7 mouse cellular contexts compared by ENCODE assay signal in the genomic region with DNA sequence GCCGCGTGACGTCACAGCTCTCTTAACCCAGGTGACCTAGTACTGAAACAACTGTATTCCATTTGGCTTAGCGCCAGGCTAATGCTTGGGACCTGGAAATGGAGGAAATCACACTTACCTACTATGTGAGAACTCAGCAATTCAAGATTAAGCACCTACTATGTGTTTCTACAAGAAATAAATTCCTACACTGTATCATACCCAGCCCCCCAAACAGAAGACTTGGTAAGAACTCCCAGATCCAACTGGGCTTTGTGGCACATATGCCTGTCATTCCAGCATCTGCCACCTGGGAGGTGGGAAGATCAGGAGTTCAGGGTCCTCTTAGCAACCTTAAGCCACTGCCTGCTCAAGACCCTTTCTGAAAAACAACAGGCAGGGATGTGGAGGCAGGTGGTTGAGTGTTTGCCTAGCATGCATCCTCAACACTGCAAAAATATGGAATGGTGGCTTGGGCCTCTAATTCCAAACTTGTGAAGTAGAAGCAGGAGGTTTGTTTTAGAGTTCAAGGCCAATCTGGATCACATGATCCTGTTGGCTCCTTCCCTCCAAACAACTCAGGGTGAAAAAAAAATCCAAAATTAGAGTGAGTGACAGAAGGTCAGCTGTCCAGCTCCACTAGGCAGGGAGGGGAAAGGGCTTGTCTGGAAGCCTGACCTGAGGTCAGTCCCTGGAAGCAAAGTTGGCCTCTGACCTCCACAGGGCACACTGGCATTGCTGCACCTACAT. TPM values are rescaled to one million over a fixed set of nuclear protein-coding genes. Genes with fewer than 3 reads are reported as not detected.
DNase-seq lines count a peak whose midpoint lies in the region; ATAC-seq and TF ChIP-seq lines count a peak whose summit lies in the region.

No protein-coding gene starts in this region.

- H3K4me1 ChIP-seq in spleen, adult 2 months (ENCODE audit: control insufficient read depth, insufficient read depth, insufficient read length) = peaks cover 7% of the 10 kb centered on the region
- peaks cover 32% of the 10 kb centered on the region for H3K4me1 ChIP-seq in forebrain, embryonic 12.5 days
- peaks cover 3 to 28% of the 10 kb centered on the region in 2 experiments for H3K4me1 ChIP-seq in liver, embryonic 14.5 days (replicated peaks; ENCODE audit: control insufficient read depth in 2 of 2, insufficient read depth in 2 of 2, low read length in 1 of 2)
- H3K4me1 ChIP-seq in stomach, postnatal 0 days (replicated peaks; ENCODE audit: control insufficient read depth, insufficient read depth) = peaks cover 11% of the 10 kb centered on the region; the same call in 1 of the 2 replicates

- peak overlapping the region; percentile 94 for H3K4me2 ChIP-seq in forebrain, embryonic 12.5 days
- peak overlapping the region; percentile 90 for H3K4me2 ChIP-seq in liver, embryonic 14.5 days (ENCODE audit: low read depth)
- peak overlapping the region; percentile 89 for H3K4me2 ChIP-seq in stomach, postnatal 0 days (replicated peaks; ENCODE audit: low read depth)

- no peaks in the 10 kb centered on the region for H3K9me3 ChIP-seq in forebrain, embryonic 12.5 days
- H3K9me3 ChIP-seq in liver, embryonic 14.5 days (ENCODE audit: control insufficient read depth, low read length) = no peaks in the 10 kb centered on the region
- no peaks in the 10 kb centered on the region for H3K9me3 ChIP-seq in stomach, postnatal 0 days (ENCODE audit: control insufficient read depth, low read length)

- H3K36me3 ChIP-seq in spleen, adult 2 months (ENCODE audit: control insufficient read depth, insufficient read depth, low read length) = no peaks in the 10 kb centered on the region
- no peaks in the 10 kb centered on the region for H3K36me3 ChIP-seq in forebrain, embryonic 12.5 days (replicated peaks)
- no peaks in the 10 kb centered on the region for H3K36me3 ChIP-seq in liver, embryonic 14.5 days (replicated peaks; ENCODE audit: control insufficient read depth, insufficient read depth, low read depth)
- H3K36me3 ChIP-seq in stomach, postnatal 0 days (ENCODE audit: control insufficient read depth, insufficient read depth, low read length) = no peaks in the 10 kb centered on the region

- H3K4me3 ChIP-seq in spleen, adult 2 months (ENCODE audit: extremely low read depth, insufficient read depth, insufficient read length) = peak overlapping the region; percentile 76; the same call in 1 of the 2 replicates
- peak overlapping the region; percentile 77 for H3K4me3 ChIP-seq in forebrain, embryonic 12.5 days (replicated peaks)
- H3K4me3 ChIP-seq in liver, embryonic 14.5 days (ENCODE audit: insufficient read depth in 1 of 2, low read depth in 2 of 2, low read length in 2 of 2) = peak overlapping the region; percentile 73 to 77
- H3K4me3 ChIP-seq in stomach, postnatal 0 days (ENCODE audit: low read depth, low read length) = peak overlapping the region; percentile 88

- H3K27me3 ChIP-seq in spleen, adult 2 months (ENCODE audit: control insufficient read depth, insufficient read depth, low read length) = peaks cover 5% of the 10 kb centered on the region
- peaks cover 11% of the 10 kb centered on the region; the same call in 1 of the 2 replicates for H3K27me3 ChIP-seq in forebrain, embryonic 12.5 days
- no peaks in the 10 kb centered on the region for H3K27me3 ChIP-seq in liver, embryonic 14.5 days (ENCODE audit: control insufficient read depth, insufficient read depth, low read length)
- H3K27me3 ChIP-seq in stomach, postnatal 0 days (ENCODE audit: control insufficient read depth, insufficient read depth, low read length) = no peaks in the 10 kb centered on the region

- no peak for TF ChIP-seq POLR2A in spleen, adult 2 months (IDR thresholded peaks at IDR 0.05; ENCODE audit: low read depth, low read length)

- H3K9ac ChIP-seq in forebrain, embryonic 12.5 days = peak overlapping the region; percentile 80; the same call in 1 of the 2 replicates
- peak overlapping the region; percentile 63; the same call in 1 of the 2 replicates for H3K9ac ChIP-seq in liver, embryonic 14.5 days (replicated peaks)
- peak overlapping the region; percentile 87; the same call in 1 of the 2 replicates for H3K9ac ChIP-seq in stomach, postnatal 0 days (ENCODE audit: low read length)

- TF ChIP-seq EP300 in liver, embryonic 14.5 days (IDR thresholded peaks at IDR 0.05; ENCODE audit: low read depth) = no peak
- no peak for TF ChIP-seq EP300 in stomach, postnatal 0 days (optimal IDR thresholded peaks at IDR 0.05)

- no peak for DNase-seq in spleen, adult 2 months (ENCODE audit: low read depth in 1 of 2, low spot score in 2 of 2)
- no peak for DNase-seq in spleen, postnatal 4 days (ENCODE audit: low spot score in 2 of 2)
- DNase-seq in liver, embryonic 14.5 days (ENCODE audit: low read depth in 3 of 3, low spot score in 3 of 3) = no peak
- DNase-seq in stomach, postnatal 0 days (ENCODE audit: low spot score) = no peak
- DNase-seq in adrenal gland, postnatal 4 days (ENCODE audit: low spot score in 2 of 2) = no peak
- no peak for DNase-seq in MN1 (ENCODE audit: low spot score)

- no peak for TF ChIP-seq CTCF in spleen, adult 2 months (IDR thresholded peaks at IDR 0.05; ENCODE audit: extremely low read depth, insufficient read depth, insufficient read length, insufficient replicate concordance)
- 0 out of 2 replicates have a peak, but pooled peaks have one; percentile 14 for TF ChIP-seq CTCF in liver, embryonic 14.5 days (IDR thresholded peaks at IDR 0.05; ENCODE audit: low read depth)
- peak; percentile 22; the same call in 1 of the 2 replicates for TF ChIP-seq CTCF in stomach, postnatal 0 days (IDR thresholded peaks at IDR 0.05; ENCODE audit: low read depth)

- ATAC-seq in forebrain, embryonic 12.5 days (ENCODE audit: low FRiP score) = peak; percentile 11; the same call in 1 of the 2 replicates
- ATAC-seq in liver, embryonic 14.5 days (ENCODE audit: insufficient read depth) = no peak
- no peak for ATAC-seq in stomach, postnatal 0 days (ENCODE audit: low FRiP score, low TSS enrichment)

- no peak overlapping the region for H3K27ac ChIP-seq in spleen, adult 2 months (ENCODE audit: insufficient read depth, low read length)
- H3K27ac ChIP-seq in forebrain, embryonic 12.5 days = peak overlapping the region; percentile 74; the same call in 1 of the 2 replicates
- H3K27ac ChIP-seq in liver, embryonic 14.5 days = no peak overlapping the region
- H3K27ac ChIP-seq in stomach, postnatal 0 days (replicated peaks) = peak overlapping the region; percentile 95

- WGBS in spleen, adult 2 months = 6% methylated on average over 4 of the region's 4 CpGs
- WGBS in forebrain, embryonic 12.5 days = 2% methylated on average over 4 of the region's 4 CpGs
- 2% methylated on average over 4 of the region's 4 CpGs for WGBS in liver, embryonic 14.5 days (ENCODE audit: insufficient replicate concordance)
- WGBS in stomach, postnatal 0 days = 3% methylated on average over 4 of the region's 4 CpGs

RNA-seq across cellular contexts. Expression of a gene that starts 0.5 kb away (rescaled TPM):
- 3.4 and 3.9 TPM in 2 replicates for polyA plus RNA-seq in spleen, adult 2 months (2012; rRNA removed)
- polyA plus RNA-seq in forebrain, embryonic 12.5 days (2016; fragmentation: Nextera tagmentation; extraction: Ambion mirVana) = 13.1 and 16.5 TPM in 2 replicates
- polyA plus RNA-seq in liver, embryonic 14.5 days (2012; rRNA removed) = 1.2 and 1.3 TPM in 2 replicates
- 2.3 and 3.0 TPM in 2 replicates for polyA plus RNA-seq in liver, embryonic 14.5 days (2014; fragmentation: Nextera tagmentation; extraction: Ambion mirVana)
- 16.3 and 19.4 TPM in 2 replicates for polyA plus RNA-seq in stomach, postnatal 0 days (2015; fragmentation: Nextera tagmentation; extraction: Ambion mirVana)
- total RNA-seq in adrenal gland, postnatal 4 days (2021) = 10 to 100 TPM; 12.2 to 17.0 TPM

RNA-seq across cellular contexts. Expression of a gene that starts 17.4 kb away (rescaled TPM):
- 37.0 and 44.9 TPM in 2 replicates for polyA plus RNA-seq in spleen, adult 2 months (2012; rRNA removed)
- polyA plus RNA-seq in forebrain, embryonic 12.5 days (2016; fragmentation: Nextera tagmentation; extraction: Ambion mirVana) = 134 and 153 TPM in 2 replicates
- 47.6 and 55.9 TPM in 2 replicates for polyA plus RNA-seq in liver, embryonic 14.5 days (2012; rRNA removed)
- polyA plus RNA-seq in liver, embryonic 14.5 days (2014; fragmentation: Nextera tagmentation; extraction: Ambion mirVana) = 43.1 and 48.6 TPM in 2 replicates
- 17.9 TPM in 2 replicates for polyA plus RNA-seq in stomach, postnatal 0 days (2015; fragmentation: Nextera tagmentation; extraction: Ambion mirVana)
- 10 to 100 TPM; 71.8 to 89.6 TPM for total RNA-seq in adrenal gland, postnatal 4 days (2021)

RNA-seq across cellular contexts. Expression of a gene that starts 25.4 kb away (rescaled TPM):
- 75.8 and 99.7 TPM in 2 replicates for polyA plus RNA-seq in spleen, adult 2 months (2012; rRNA removed)
- polyA plus RNA-seq in forebrain, embryonic 12.5 days (2016; fragmentation: Nextera tagmentation; extraction: Ambion mirVana) = 110 and 111 TPM in 2 replicates
- 36.5 and 36.7 TPM in 2 replicates for polyA plus RNA-seq in liver, embryonic 14.5 days (2012; rRNA removed)
- polyA plus RNA-seq in liver, embryonic 14.5 days (2014; fragmentation: Nextera tagmentation; extraction: Ambion mirVana) = 61.3 and 67.7 TPM in 2 replicates
- polyA plus RNA-seq in stomach, postnatal 0 days (2015; fragmentation: Nextera tagmentation; extraction: Ambion mirVana) = 87.3 and 90.2 TPM in 2 replicates
- total RNA-seq in adrenal gland, postnatal 4 days (2021) = 10 to 100 TPM; 96.9 to 97.0 TPM

RNA-seq across cellular contexts. Expression of a gene that starts 38.7 kb away (rescaled TPM):
- 59.7 and 67.4 TPM in 2 replicates for polyA plus RNA-seq in spleen, adult 2 months (2012; rRNA removed)
- polyA plus RNA-seq in forebrain, embryonic 12.5 days (2016; fragmentation: Nextera tagmentation; extraction: Ambion mirVana) = 3.7 and 3.8 TPM in 2 replicates
- polyA plus RNA-seq in liver, embryonic 14.5 days (2012; rRNA removed) = 5.4 and 6.9 TPM in 2 replicates
- polyA plus RNA-seq in liver, embryonic 14.5 days (2014; fragmentation: Nextera tagmentation; extraction: Ambion mirVana) = 7.9 and 9.1 TPM in 2 replicates
- polyA plus RNA-seq in stomach, postnatal 0 days (2015; fragmentation: Nextera tagmentation; extraction: Ambion mirVana) = 9.5 and 11.9 TPM in 2 replicates
- 10 to 100 TPM in 1 of 2 experiments, 1 to 10 TPM in 1; 10.0 to 11.7 TPM for total RNA-seq in adrenal gland, postnatal 4 days (2021)

RNA-seq across cellular contexts. Expression of a gene that starts 52.0 kb away (rescaled TPM):
- polyA plus RNA-seq in spleen, adult 2 months (2012; rRNA removed) = 8.1 and 9.3 TPM in 2 replicates
- 1.5 and 1.9 TPM in 2 replicates for polyA plus RNA-seq in forebrain, embryonic 12.5 days (2016; fragmentation: Nextera tagmentation; extraction: Ambion mirVana)
- 61.8 and 64.1 TPM in 2 replicates for polyA plus RNA-seq in liver, embryonic 14.5 days (2012; rRNA removed)
- 204 and 223 TPM in 2 replicates for polyA plus RNA-seq in liver, embryonic 14.5 days (2014; fragmentation: Nextera tagmentation; extraction: Ambion mirVana)
- 0.50 and 0.81 TPM in 2 replicates for polyA plus RNA-seq in stomach, postnatal 0 days (2015; fragmentation: Nextera tagmentation; extraction: Ambion mirVana)
- total RNA-seq in adrenal gland, postnatal 4 days (2021) = 1 to 10 TPM; 3.8 to 4.5 TPM

Comparison
In these comparisons a context has a peak if more than half of its experiments do, and no peak if none do; other contexts are left out.
1. H3K27ac ChIP-seq: peak in forebrain, embryonic 12.5 days (single experiment) and stomach, postnatal 0 days (single experiment); none in spleen, adult 2 months (single experiment) and liver, embryonic 14.5 days (single experiment).
2. Peak in every context shown above with its lines, with median percentiles within 50 percentile points of each other: H3K4me3 ChIP-seq, H3K4me2 ChIP-seq and H3K9ac ChIP-seq.